Mouse (Mus musculus) embryonic facial prominence, embryonic 11.5 days (tissue): ENCODE measurements around the gene Plch1. TPM values are rescaled to one million over a fixed set of nuclear protein-coding genes. Genes with fewer than 3 reads are reported as not detected.

Experiments used
- ATAC-seq: fragments of 200-750 bp; cut with Nextera tagmentation; replicated peaks from 2 replicates; pipeline ENCODE4 v1.8.0; 2017; ENCODE audit warnings: low read depth; ENCODE audit not compliant: insufficient number of reproducible peaks, low FRiP score, low TSS enrichment
- DNase-seq: peaks from one replicate; pipeline ENCODE4 v3.0.0-alpha.2; 2015; ENCODE audit warnings: low spot score
- H3K27ac ChIP-seq: fragments of 300-500 bp; sonication (generic); replicated peaks from 2 replicates; pipeline ENCODE4 v1.5.1; 2014; ENCODE audit warnings: mild to moderate bottlenecking, low read depth, low read length, control low read depth
- H3K27me3 ChIP-seq: fragments of 300-500 bp; sonication (generic); 2 replicates; pipeline ENCODE4 v1.6.1; 2014; ENCODE audit warnings: mild to moderate bottlenecking, low read length, moderate library complexity, mixed read lengths; ENCODE audit not compliant: control insufficient read depth, insufficient read depth
- H3K36me3 ChIP-seq: fragments of 300-500 bp; sonication (generic); replicated peaks from 2 replicates; pipeline ENCODE4 v1.6.1; 2014; ENCODE audit warnings: low read depth, mild to moderate bottlenecking, low read length, moderate library complexity, mixed read lengths; ENCODE audit not compliant: control insufficient read depth, insufficient read depth
- H3K4me1 ChIP-seq: fragments of 300-500 bp; sonication (generic); 2 replicates; pipeline ENCODE4 v1.6.1; 2014; ENCODE audit warnings: low read length, mixed read lengths; ENCODE audit not compliant: control insufficient read depth, insufficient read depth
- H3K4me2 ChIP-seq: fragments of 300-500 bp; sonication (generic); 2 replicates; pipeline ENCODE4 v1.6.1; 2014; ENCODE audit warnings: low read depth, mild to moderate bottlenecking, control low read depth, low read length, moderate library complexity
- H3K4me3 ChIP-seq: fragments of 300-500 bp; sonication (generic); 2 replicates; pipeline ENCODE4 v1.5.1; 2014; ENCODE audit warnings: low read depth, low read length, control low read depth
- H3K9ac ChIP-seq: fragments of 300-500 bp; sonication (generic); replicated peaks from 2 replicates; pipeline ENCODE4 v1.6.1; 2014; ENCODE audit warnings: mild to moderate bottlenecking, control low read depth, low read length
- H3K9me3 ChIP-seq: fragments of 300-500 bp; sonication (generic); replicated peaks from 2 replicates; pipeline ENCODE4 v1.6.1; 2016; ENCODE audit warnings: mild to moderate bottlenecking, low read length, inconsistent platforms, mixed read lengths; ENCODE audit not compliant: control insufficient read depth
- WGBS: fragments of 180-500 bp; shearing (Covaris S2); extraction: QIAGEN DNeasy Blood & Tissue Kit; methylation state at CpG from one replicate; pipeline ENCODE4 v1.1.7; 2014; 5-methylcytosine and 5-hydroxymethylcytosine counted together
- polyA plus RNA-seq: library from polyadenylated mRNA; unstranded; fragments of >200 nt; fragmentation: Nextera tagmentation; extraction: Ambion mirVana; gene quantifications from 2 replicates; pipeline ENCODE4 v1.2.1, GENCODE M21; 2014

Gene Plch1
- polyA plus RNA-seq, 1 experiment from 2014 or later = 13.8 TPM

- Histone ChIP-seq H3K4me2 (no peak overlapping the region), H3K27ac (no peak overlapping the region), H3K4me1 (no peaks in the 10 kb centered on the region; the same call in 1 of the 2 replicates), H3K4me3 (no peak overlapping the region), H3K36me3 (no peaks in the 10 kb centered on the region), H3K9me3 (no peaks in the 10 kb centered on the region), H3K9ac (no peak overlapping the region), H3K27me3 (no peaks in the 10 kb centered on the region)
- ATAC-seq (no peak), DNase-seq (no peak)
- WGBS = 73% methylated on average over 2 of the region's 2 CpGs
Measured at GRCm38 (mm10) chr3:63904157-63904556, 4.9 kb upstream of the Plch1 start.

- WGBS = under 1% methylated on average over 12 of the region's 12 CpGs
- ATAC-seq = peak; percentile 77
- Histone ChIP-seq H3K27me3 (no peaks in the 10 kb centered on the region), H3K9me3 (no peaks in the 10 kb centered on the region), H3K4me1 (no peaks in the 10 kb centered on the region; the same call in 1 of the 2 replicates), H3K27ac (no peak overlapping the region), H3K36me3 (no peaks in the 10 kb centered on the region), H3K4me3 (peak overlapping the region; percentile 21; the same call in 1 of the 2 replicates), H3K4me2 (peak overlapping the region; percentile 95), H3K9ac (no peak overlapping the region; the same call in 1 of the 2 replicates)
- DNase-seq = peak; percentile 48
Measured at GRCm38 (mm10) chr3:63900021-63900571, 824 bp upstream of the Plch1 start.

- H3K4me2 ChIP-seq = peak overlapping the region; percentile 95
- ATAC-seq = peak; percentile 77
- no peaks in the 10 kb centered on the region for H3K27me3 ChIP-seq
- H3K27ac ChIP-seq = 0 out of 2 replicates have a peak overlapping the region, but pooled peaks have one; percentile 47
- peak; percentile 87 for DNase-seq
- H3K36me3 ChIP-seq = no peaks in the 10 kb centered on the region
- under 1% methylated on average over 41 of the region's 41 CpGs for WGBS
- H3K4me1 ChIP-seq = no peaks in the 10 kb centered on the region; the same call in 1 of the 2 replicates
- H3K9me3 ChIP-seq = no peaks in the 10 kb centered on the region
- peak overlapping the region; percentile 70 for H3K4me3 ChIP-seq
- H3K9ac ChIP-seq = peak overlapping the region; percentile 69
Measured at GRCm38 (mm10) chr3:63898581-63899308, 527 bp downstream of the Plch1 start.

GRCm38 (mm10) chr3:63897177-63897576, 2.1 kb downstream of the Plch1 start:
- Histone ChIP-seq H3K4me3 (no peak overlapping the region), H3K9ac (no peak overlapping the region), H3K4me2 (no peak overlapping the region), H3K4me1 (no peaks in the 10 kb centered on the region; the same call in 1 of the 2 replicates), H3K36me3 (no peaks in the 10 kb centered on the region), H3K27ac (no peak overlapping the region), H3K27me3 (no peaks in the 10 kb centered on the region), H3K9me3 (no peaks in the 10 kb centered on the region)
- DNase-seq (no peak), ATAC-seq (no peak)
- WGBS = 43% methylated on average over 1 of the region's 1 CpGs

- no peak overlapping the region for H3K9ac ChIP-seq
- no peaks in the 10 kb centered on the region for H3K36me3 ChIP-seq
- no peak overlapping the region for H3K27ac ChIP-seq
- ATAC-seq = no peak
- H3K9me3 ChIP-seq = no peaks in the 10 kb centered on the region
- no peak overlapping the region for H3K4me2 ChIP-seq
- no peak for DNase-seq
- H3K4me1 ChIP-seq = no peaks in the 10 kb centered on the region; the same call in 1 of the 2 replicates
- no peak overlapping the region for H3K4me3 ChIP-seq
- 81% methylated on average over 4 of the region's 4 CpGs for WGBS
- no peaks in the 10 kb centered on the region for H3K27me3 ChIP-seq
Measured at GRCm38 (mm10) chr3:63896303-63896702, 3.0 kb downstream of the Plch1 start.

GRCm38 (mm10) chr3:63895786-63896185, 3.5 kb downstream of the Plch1 start:
- Histone ChIP-seq H3K27ac (no peak overlapping the region), H3K9ac (no peak overlapping the region), H3K4me3 (no peak overlapping the region), H3K27me3 (no peaks in the 10 kb centered on the region), H3K9me3 (no peaks in the 10 kb centered on the region), H3K4me2 (no peak overlapping the region), H3K36me3 (no peaks in the 10 kb centered on the region), H3K4me1 (no peaks in the 10 kb centered on the region; the same call in 1 of the 2 replicates)
- WGBS = 44% methylated on average over 2 of the region's 2 CpGs
- DNase-seq (no peak), ATAC-seq (no peak)

GRCm38 (mm10) chr3:63893677-63894076, 5.6 kb downstream of the Plch1 start:
- no peaks in the 10 kb centered on the region for H3K9me3 ChIP-seq
- no peak overlapping the region for H3K9ac ChIP-seq
- H3K27me3 ChIP-seq = no peaks in the 10 kb centered on the region
- DNase-seq (no peak), ATAC-seq (no peak)
- no peak overlapping the region for H3K4me3 ChIP-seq
- H3K27ac ChIP-seq = no peak overlapping the region
- no peaks in the 10 kb centered on the region for H3K4me1 ChIP-seq
- H3K4me2 ChIP-seq = no peak overlapping the region
- no peaks in the 10 kb centered on the region for H3K36me3 ChIP-seq
- WGBS = 71% methylated on average over 7 of the region's 7 CpGs

GRCm38 (mm10) chr3:63892154-63892553, 7.1 kb downstream of the Plch1 start:
- WGBS = 57% methylated on average over 3 of the region's 3 CpGs
- no peaks in the 10 kb centered on the region for H3K4me1 ChIP-seq
- H3K4me3 ChIP-seq = no peak overlapping the region
- H3K36me3 ChIP-seq = no peaks in the 10 kb centered on the region
- H3K9ac ChIP-seq = no peak overlapping the region
- H3K4me2 ChIP-seq = no peak overlapping the region
- H3K27me3 ChIP-seq = no peaks in the 10 kb centered on the region
- no peaks in the 10 kb centered on the region for H3K9me3 ChIP-seq
- ATAC-seq = no peak
- H3K27ac ChIP-seq = no peak overlapping the region
- DNase-seq = no peak
